Mouse (Mus musculus) 416B (cell line): ENCODE data around the gene Mlst8.

Experiments
- DNase-seq: peaks from one replicate; pipeline ENCODE4 v3.0.0; 2011; ENCODE audit warnings: low read depth

Mlst8 gene

GRCm38 (mm10) chr17:24478663-24479380 lies at the start of gene Mlst8:
Mlst8 (minus strand) TSS chr17:24479078.
- DNase-seq, result peak; percentile 96

- peak; percentile 68 for DNase-seq
These were observed 49.7 kb upstream of the Mlst8 start for GRCm38 (mm10) chr17:24528560-24528918.

- DNase-seq, result peak; percentile 100
These were observed 49.1 kb upstream of the Mlst8 start, which contains the start of gene Traf7 for GRCm38 (mm10) chr17:24527723-24528559. Traf7 (minus strand) TSS chr17:24527938.

GRCm38 (mm10) chr17:24527315-24527714 lies 48.4 kb upstream of the Mlst8 start:
- no peak for DNase-seq

GRCm38 (mm10) chr17:24524734-24525133 lies 45.9 kb upstream of the Mlst8 start:
- no peak for DNase-seq

- DNase-seq, result no peak
These were observed 41.6 kb upstream of the Mlst8 start for GRCm38 (mm10) chr17:24520450-24520849.

- DNase-seq, result no peak
These were observed 35.7 kb upstream of the Mlst8 start for GRCm38 (mm10) chr17:24514270-24515257.

GRCm38 (mm10) chr17:24513609-24514008 lies 34.7 kb upstream of the Mlst8 start:
- peak; percentile 53 for DNase-seq

GRCm38 (mm10) chr17:24507806-24508460 lies 29.1 kb upstream of the Mlst8 start:
- DNase-seq, result no peak

GRCm38 (mm10) chr17:24507129-24507664 lies 28.3 kb upstream of the Mlst8 start:
- no peak for DNase-seq

GRCm38 (mm10) chr17:24506332-24507070 lies 27.6 kb upstream of the Mlst8 start:
- no peak for DNase-seq

- no peak for DNase-seq
These were observed 26.5 kb upstream of the Mlst8 start for GRCm38 (mm10) chr17:24505286-24505955.

- DNase-seq, result no peak
These were observed 25.2 kb upstream of the Mlst8 start for GRCm38 (mm10) chr17:24504085-24504484.

GRCm38 (mm10) chr17:24502208-24502607 lies 23.3 kb upstream of the Mlst8 start:
- DNase-seq, result peak; percentile 24

GRCm38 (mm10) chr17:24496026-24496425 lies 17.1 kb upstream of the Mlst8 start:
- DNase-seq, result no peak

- DNase-seq, result no peak
These were observed 16.6 kb upstream of the Mlst8 start for GRCm38 (mm10) chr17:24495443-24495842.

- DNase-seq, result peak; percentile 78
These were observed 15.9 kb upstream of the Mlst8 start for GRCm38 (mm10) chr17:24494627-24495335.

- no peak for DNase-seq
These were observed 11.5 kb upstream of the Mlst8 start for GRCm38 (mm10) chr17:24490399-24490798.
